Mouse (Mus musculus) CH12.LX (cell line): ENCODE results near the gene Tlk2. TPM values are rescaled to one million over a fixed set of nuclear protein-coding genes. Genes with fewer than 3 reads are reported as not detected.
A peak's percentile ranks its signal among the peaks of the same experiment; 100 is the strongest.

ENCODE experiments used
- DNase-seq: peaks from one replicate; pipeline ENCODE4 v3.0.0-alpha.2; 2013; ENCODE audit errors: extremely low read depth
- H3K27ac ChIP-seq: 2 replicates; pipeline ENCODE4 v1.5.1; 2012; ENCODE audit warnings: low read depth, mild to moderate bottlenecking, control low read depth, moderate library complexity; ENCODE audit not compliant: insufficient read depth
- H3K27me3 ChIP-seq: replicated peaks from 2 replicates; pipeline ENCODE3; 2012; ENCODE audit warnings: inconsistent platforms
- H3K36me3 ChIP-seq, 2 experiments: replicated peaks in 1 of 2; 2 replicates each; pipeline versions ENCODE3 to v1.6.1; 2012; ENCODE audit warnings: inconsistent platforms in 1 of 2, low read length in 1 of 2, mild to moderate bottlenecking in 1 of 2, mixed read lengths in 1 of 2, moderate library complexity in 1 of 2; ENCODE audit not compliant: control insufficient read depth in 1 of 2, insufficient read depth in 1 of 2
- H3K4me1 ChIP-seq, 2 experiments: 2 replicates each; pipeline ENCODE4 v1.6.1; 2012; ENCODE audit warnings: inconsistent platforms in 1 of 2, moderate library complexity in 1 of 2; ENCODE audit not compliant: insufficient read depth in 2 of 2, control insufficient read depth in 1 of 2
- H3K4me2 ChIP-seq: 2 replicates; pipeline ENCODE4 v1.6.1; 2012; ENCODE audit warnings: low read depth, mild to moderate bottlenecking, control low read depth; ENCODE audit not compliant: poor library complexity, insufficient read depth, severe bottlenecking
- H3K4me3 ChIP-seq, 3 experiments: fragments of 150-350 bp in 1 of 3; sonication (generic) in 1 of 3; replicated peaks in 1 of 3; 2 replicates each; pipeline versions ENCODE3 to v1.5.1; 2011 to 2012; ENCODE audit warnings: low read depth in 2 of 3, low read length in 2 of 3, mild to moderate bottlenecking in 2 of 3, moderate library complexity in 2 of 3, control low read depth in 1 of 3, improper control_type of control experiment in 1 of 3, inconsistent platforms in 1 of 3, mixed read lengths in 1 of 3; ENCODE audit not compliant: poor library complexity in 1 of 3
- H3K79me2 ChIP-seq: replicated peaks from 2 replicates; pipeline ENCODE4 v1.6.1; 2012; ENCODE audit warnings: mild to moderate bottlenecking, moderate library complexity; ENCODE audit not compliant: control insufficient read depth, poor library complexity, insufficient read depth, severe bottlenecking; ENCODE audit errors: extremely low read depth
- H3K9ac ChIP-seq: 2 replicates; pipeline ENCODE4 v1.6.1; 2012; ENCODE audit warnings: low read depth, mild to moderate bottlenecking, control low read depth, moderate library complexity; ENCODE audit not compliant: insufficient read depth
- H3K9me3 ChIP-seq: replicated peaks from 2 replicates; pipeline ENCODE3; 2012; ENCODE audit warnings: low read length, inconsistent platforms, mixed read lengths
- BHLHE40 ChIP-seq: IDR thresholded peaks from 2 replicates; pipeline ENCODE4 v1.6.1; 2011; ENCODE audit warnings: mild to moderate bottlenecking, low read depth, low read length, improper control_type of control experiment
- CHD1 ChIP-seq: IDR thresholded peaks from 2 replicates; pipeline ENCODE4 v1.6.1; 2012; ENCODE audit warnings: low read depth, low read length, improper control_type of control experiment, inconsistent platforms
- CHD2 ChIP-seq: IDR thresholded peaks from 2 replicates; pipeline ENCODE4 v1.6.1; 2011; ENCODE audit warnings: low read length, improper control_type of control experiment
- CTCF ChIP-seq, 2 experiments: IDR thresholded peaks in 1 of 2; conservative IDR thresholded peaks in 1 of 2; 2 replicates each; pipeline ENCODE4 v1.5.1; 2011 to 2012; ENCODE audit warnings: low read depth in 2 of 2, low read length in 2 of 2, improper control_type of control experiment in 1 of 2, inconsistent platforms in 1 of 2, mild to moderate bottlenecking in 1 of 2, moderate library complexity in 1 of 2
- E2F4 ChIP-seq: IDR thresholded peaks from 2 replicates; pipeline ENCODE4 v1.6.1; 2011; ENCODE audit warnings: low read depth, low read length, improper control_type of control experiment; ENCODE audit not compliant: insufficient replicate concordance
- ELF1 ChIP-seq: IDR thresholded peaks from 2 replicates; pipeline ENCODE4 v1.6.1; 2014; ENCODE audit warnings: low read depth, mild to moderate bottlenecking, inconsistent platforms, low read length, improper control_type of control experiment
- EP300 ChIP-seq: IDR thresholded peaks from 2 replicates; pipeline ENCODE4 v1.6.1; 2011; ENCODE audit warnings: low read length, improper control_type of control experiment
- MAX ChIP-seq: IDR thresholded peaks from 2 replicates; pipeline ENCODE4 v1.6.1; 2011; ENCODE audit warnings: low read length, improper control_type of control experiment
- MAZ ChIP-seq: IDR thresholded peaks from 2 replicates; pipeline ENCODE4 v1.6.1; 2012; ENCODE audit warnings: low read depth, mild to moderate bottlenecking, inconsistent platforms, low read length, improper control_type of control experiment, moderate library complexity
- MEF2A ChIP-seq: IDR thresholded peaks from 2 replicates; pipeline ENCODE4 v1.6.1; 2014; ENCODE audit warnings: low read depth, mild to moderate bottlenecking, inconsistent platforms, low read length, improper control_type of control experiment, borderline replicate concordance
- MXI1 ChIP-seq: IDR thresholded peaks from 2 replicates; pipeline ENCODE4 v1.6.1; 2011; ENCODE audit warnings: mild to moderate bottlenecking, low read depth, low read length, improper control_type of control experiment
- POLR2A ChIP-seq: IDR thresholded peaks from 2 replicates; pipeline ENCODE4 v1.6.1; 2011; ENCODE audit warnings: low read depth, mild to moderate bottlenecking, improper control_type of control experiment, low read length
- POLR2AphosphoS2 ChIP-seq: IDR thresholded peaks from 2 replicates; pipeline ENCODE4 v1.6.1; 2011; ENCODE audit warnings: low read depth, low read length, improper control_type of control experiment
- RAD21 ChIP-seq: IDR thresholded peaks from 2 replicates; pipeline ENCODE4 v1.6.1; 2011; ENCODE audit warnings: low read depth, mild to moderate bottlenecking, low read length, improper control_type of control experiment, moderate library complexity
- TBP ChIP-seq: conservative IDR thresholded peaks from 2 replicates; pipeline ENCODE4 v1.6.1; 2011; ENCODE audit warnings: low read depth, low read length, improper control_type of control experiment
- UBTF ChIP-seq: IDR thresholded peaks from 2 replicates; pipeline ENCODE4 v1.6.1; 2012; ENCODE audit warnings: low read depth, mild to moderate bottlenecking, inconsistent platforms, low read length, improper control_type of control experiment, moderate library complexity
- USF1 ChIP-seq: IDR thresholded peaks from 2 replicates; pipeline ENCODE4 v1.6.1; 2014; ENCODE audit warnings: low read depth, mild to moderate bottlenecking, inconsistent platforms, low read length, improper control_type of control experiment
- USF2 ChIP-seq: conservative IDR thresholded peaks from 2 replicates; pipeline ENCODE4 v1.6.1; 2011; ENCODE audit warnings: low read depth, low read length, improper control_type of control experiment
- ZC3H11A ChIP-seq: IDR thresholded peaks from 2 replicates; pipeline ENCODE4 v1.6.1; 2012; ENCODE audit warnings: low read depth, mild to moderate bottlenecking, inconsistent platforms, low read length, improper control_type of control experiment
- ZKSCAN1 ChIP-seq: IDR thresholded peaks from 2 replicates; pipeline ENCODE4 v1.6.1; 2012; ENCODE audit warnings: low read depth, inconsistent platforms, low read length, improper control_type of control experiment, borderline replicate concordance
- ZMIZ1 ChIP-seq: IDR thresholded peaks from 2 replicates; pipeline ENCODE4 v1.6.1; 2012; ENCODE audit warnings: low read depth, mild to moderate bottlenecking, inconsistent platforms, low read length, improper control_type of control experiment
- dilution Hi-C: fragments of 300-500 bp; cut with MboI; formaldehyde crosslinking; loops from 2 replicates; pipeline ENCODE4 v1.14.3; 2020; ENCODE audit warnings: low sequenced_read_pairs; ENCODE audit not compliant: extremely low pct_unique_long_range_greater_than_20kb, extremely low pct_ligation_motif_present
- in situ Hi-C: fragments of 300-500 bp; cut with MboI; formaldehyde crosslinking; loops from 3 replicates; pipeline ENCODE4 v1.14.3; 2019; ENCODE audit warnings: low sequenced_read_pairs, low pct_ligation_motif_present, low pct_unique_long_range_greater_than_20kb, mixed read lengths
- polyA plus RNA-seq: library from polyadenylated mRNA; unstranded; fragments of >175 nt; gene quantifications from 2 replicates; pipeline ENCODE4 v1.2.1, GENCODE M21; 2012; ENCODE audit warnings: low read depth; ENCODE audit not compliant: insufficient read length
- total RNA-seq, 2 experiments: library from RNA; depleted of rRNA; stranded (reverse); fragments of 300-350 nt in 1 of 2; fragments of >200 nt in 1 of 2; gene quantifications; 2 replicates each; pipeline ENCODE4 v1.2.3; 2012 to 2014

Gene Tlk2
- total and polyA plus RNA-seq, 3 experiments = 78.0 to 90.6 (median 85.1) TPM

DNA sequence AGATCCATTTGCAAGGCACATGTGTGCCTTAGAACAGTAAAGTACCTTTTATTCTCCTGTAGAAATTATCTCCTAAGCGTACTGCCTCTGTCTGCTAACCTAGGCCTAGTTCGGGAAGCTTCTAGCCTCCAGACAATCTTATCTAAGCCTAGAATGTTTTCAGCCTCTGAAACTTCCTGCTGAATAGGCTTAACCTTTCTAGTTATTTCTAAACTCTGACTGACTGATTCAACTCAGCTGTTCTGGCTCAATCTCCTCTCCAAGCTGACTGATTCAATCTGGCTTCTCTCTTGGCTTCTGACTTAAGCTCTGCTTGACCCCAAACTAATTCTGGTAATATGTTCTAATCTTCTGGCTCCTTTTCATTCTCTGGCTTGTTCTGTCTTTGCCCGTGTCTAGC lies 29.3 kb upstream of the Tlk2 start:
- dilution Hi-C loops = no loop called here
- H3K36me3 ChIP-seq = no peaks in the 10 kb centered on the region
- no peaks in the 10 kb centered on the region for H3K27me3 ChIP-seq
- H3K79me2 ChIP-seq = no peaks in the 10 kb centered on the region
- H3K9ac ChIP-seq = no peak overlapping the region
- in situ Hi-C loops = no loop called here
- DNase-seq = no peak
- H3K27ac ChIP-seq = no peak overlapping the region
- no peaks in the 10 kb centered on the region for H3K9me3 ChIP-seq
- H3K4me3 ChIP-seq = no peak overlapping the region
- no peak overlapping the region for H3K4me2 ChIP-seq
- TF ChIP-seq UBTF (no peak), ZKSCAN1 (no peak), POLR2A (no peak), BHLHE40 (no peak), POLR2AphosphoS2 (no peak)
- peaks cover 0 to 4% of the 10 kb centered on the region in 2 experiments; a peak in 2 of 4 replicates for H3K4me1 ChIP-seq

- Histone ChIP-seq H3K4me3 (no peak overlapping the region), H3K27ac (no peak overlapping the region), H3K36me3 (no peaks in the 10 kb centered on the region), H3K4me1 (peaks cover 0 to 4% of the 10 kb centered on the region in 2 experiments; a peak in 2 of 4 replicates), H3K4me2 (no peak overlapping the region), H3K79me2 (no peaks in the 10 kb centered on the region), H3K27me3 (no peaks in the 10 kb centered on the region), H3K9me3 (no peaks in the 10 kb centered on the region), H3K9ac (no peak overlapping the region)
- in situ Hi-C loops (no loop called here), dilution Hi-C loops (no loop called here)
- TF ChIP-seq CHD2 (no peak), ZC3H11A (no peak), USF2 (no peak), MAZ (no peak), ZMIZ1 (no peak), ELF1 (no peak), MAX (no peak), CTCF (conservative IDR thresholded peaks at IDR 0.05 in 1 of 2, IDR thresholded peaks at IDR 0.05 in 1 of 2; ENCODE audit: low read depth in 2 of 2, low read length in 2 of 2) (no peak), MEF2A (no peak), MXI1 (no peak), EP300 (no peak), TBP (no peak), E2F4 (no peak), RAD21 (no peak), USF1 (no peak), UBTF (no peak), CHD1 (no peak)
- DNase-seq = peak; percentile 22
Measured at GRCm38 (mm10) chr11:105149766-105150165, 28.8 kb upstream of the Tlk2 start.
